Mouse (Mus musculus) c-Kit-negative CD71-positive TER-119-positive erythroid progenitor cells, embryonic 14.5 days (primary cell): ENCODE data around the gene Gm12887.

Experiments
- DNase-seq: peaks from one replicate; pipeline ENCODE4 v3.0.0-alpha.2; 2013; ENCODE audit warnings: low read depth, low spot score

Gene Gm12887

DNA sequence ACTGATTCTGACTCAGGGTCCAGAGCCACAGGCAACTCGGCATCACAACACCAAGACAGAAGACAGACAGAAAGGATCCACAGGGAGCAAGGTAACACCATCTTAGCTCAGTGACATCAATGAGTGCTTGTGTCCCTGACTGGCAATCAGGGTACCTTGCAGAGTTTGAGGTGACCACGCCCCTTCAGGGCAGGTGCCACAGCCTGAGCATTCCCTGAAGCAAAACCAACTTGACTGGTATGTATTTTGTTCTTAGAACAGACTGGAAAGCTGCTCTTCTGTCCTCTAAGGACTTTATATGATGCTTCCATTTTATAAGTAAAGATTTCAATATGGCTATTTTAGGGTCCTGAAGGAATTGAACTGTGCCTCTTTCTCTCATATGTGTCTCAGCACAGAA, at the start of gene Gm12887:
Gene Gm12887, minus strand, starts transcription at position 101 of the 400 bp plus-strand sequence.
- DNase-seq = no peak

DNA sequence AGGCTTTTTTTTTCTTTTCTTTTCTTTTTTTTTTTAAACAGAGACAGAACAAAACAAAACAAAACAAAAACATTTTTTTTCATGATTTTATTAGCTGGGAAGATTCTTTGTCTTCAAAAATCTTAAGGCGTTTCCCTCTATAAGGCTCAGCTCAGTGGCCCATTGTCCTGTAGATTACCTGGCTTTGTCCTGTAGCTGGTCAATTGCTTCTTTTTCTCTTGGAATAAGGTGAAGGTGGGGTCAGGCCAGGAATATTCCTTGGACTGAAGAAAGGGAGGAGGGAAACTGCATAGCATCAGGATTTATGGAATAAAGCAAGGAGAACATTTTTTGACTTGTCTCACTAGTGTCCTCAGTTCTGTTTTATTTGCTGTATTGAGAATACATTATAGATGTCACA, 35.1 kb upstream of the Gm12887 start:
- no peak for DNase-seq
